Mouse (Mus musculus) cerebellum, postnatal 36 days (tissue): ENCODE results near the gene Slc25a51.
"Not testable (repeated sequence)": the region's sequence is repeated elsewhere in the genome, so short reads cannot be mapped to it uniquely, and the experiment has no call there.

Source experiments
- DNase-seq, 2 experiments: peaks; one replicate each; pipeline ENCODE4 v3.0.0; 2021 to 2022; ENCODE audit warnings: mixed read lengths in 2 of 2

The Slc25a51 gene

DNA sequence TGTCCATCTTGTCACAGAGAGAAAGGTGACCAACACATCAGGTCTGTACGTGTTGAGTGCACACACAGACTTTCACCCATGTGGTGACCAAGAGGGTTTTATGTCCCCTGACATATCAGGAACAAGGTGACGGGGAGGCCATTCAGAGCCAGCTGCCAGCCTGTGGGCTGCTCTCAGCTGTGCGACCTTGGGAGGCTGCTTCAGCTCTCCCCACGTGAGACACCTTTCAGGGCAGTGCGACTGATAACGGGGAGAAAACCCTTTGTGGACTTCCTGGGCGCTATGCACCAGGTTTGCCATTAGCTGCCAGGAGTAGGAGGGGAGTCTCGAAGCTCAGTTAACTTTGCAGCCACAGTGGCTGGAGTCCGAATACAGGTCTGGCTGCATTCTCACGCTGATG, 14.1 kb upstream of the Slc25a51 start:
- no peak for DNase-seq

DNA sequence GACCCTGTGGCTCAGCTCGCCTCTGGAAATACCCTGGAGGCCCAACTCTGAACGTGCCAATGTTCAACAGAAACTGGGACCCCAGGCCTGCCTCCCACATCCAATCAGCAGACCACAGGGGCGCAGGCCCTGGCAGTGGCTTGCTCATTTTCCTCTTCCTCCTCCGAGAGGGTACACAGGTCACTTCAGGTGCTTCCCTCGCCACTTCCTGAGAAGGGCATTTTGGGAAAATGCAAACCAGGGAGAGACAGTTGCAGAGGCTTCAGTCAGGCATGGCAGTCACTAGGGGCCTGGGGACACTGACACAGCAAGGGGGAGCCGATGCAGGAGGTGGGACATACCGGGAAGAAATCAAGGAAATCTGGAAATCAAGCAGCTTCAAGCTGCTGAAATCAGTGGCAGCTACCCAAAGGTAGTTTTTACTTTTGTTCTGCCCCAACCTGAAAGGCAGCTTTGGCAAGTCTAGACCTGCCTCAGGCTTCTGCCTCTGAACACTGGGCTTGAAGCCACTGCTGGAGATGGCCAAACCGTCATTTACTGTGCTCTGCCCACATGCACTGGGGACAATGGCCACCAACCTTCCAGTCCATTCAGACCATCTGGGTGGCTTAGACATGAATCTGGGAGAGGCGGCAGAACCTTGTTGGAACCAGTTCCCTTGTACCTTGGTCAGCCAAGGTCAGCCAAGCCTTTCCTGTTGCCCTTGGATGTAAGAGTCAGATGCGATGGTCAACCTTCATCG, 13.1 kb upstream of the Slc25a51 start:
- no peak for DNase-seq

DNA sequence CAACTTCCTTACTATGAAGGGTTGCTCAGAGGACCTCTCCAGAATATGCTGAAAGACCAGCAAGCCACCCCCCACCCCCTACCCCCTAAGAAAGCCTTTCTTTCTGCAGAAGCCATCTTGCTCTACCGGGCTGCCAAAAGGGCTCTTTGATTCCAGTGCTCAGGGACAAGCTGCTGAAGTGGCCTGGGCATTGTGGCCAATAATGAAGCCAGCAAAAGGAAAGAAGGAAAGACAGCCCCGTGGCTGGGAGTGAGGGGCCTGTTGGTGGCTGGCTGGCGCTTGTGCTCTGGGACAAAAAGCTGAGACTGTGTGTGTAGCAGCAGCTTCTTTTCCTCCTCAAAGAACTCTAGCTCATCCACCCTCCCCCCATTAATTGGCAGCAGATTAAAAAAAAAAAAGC, 12.2 kb upstream of the Slc25a51 start:
- DNase-seq: no peak

DNA sequence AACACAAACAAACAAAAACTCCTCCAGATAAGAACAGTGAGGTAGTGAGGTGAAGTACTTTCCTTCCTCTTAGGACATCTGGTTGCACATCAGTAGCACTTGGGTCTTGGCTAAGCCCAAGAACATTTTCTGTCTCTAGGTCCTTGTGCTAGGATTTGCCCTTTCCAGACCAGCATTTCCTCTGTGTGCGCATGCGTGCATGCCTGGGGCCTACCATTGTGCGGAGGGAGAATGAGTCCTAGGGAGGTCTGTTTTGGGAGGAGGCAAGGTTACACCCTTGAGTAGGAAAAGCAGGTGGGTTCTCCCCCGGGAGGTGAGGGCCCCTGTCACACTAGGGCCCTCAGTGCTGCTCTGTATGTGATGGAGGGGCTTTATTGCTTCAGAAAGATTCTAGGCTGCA, 10.5 kb upstream of the Slc25a51 start:
- DNase-seq: no peak

DNA sequence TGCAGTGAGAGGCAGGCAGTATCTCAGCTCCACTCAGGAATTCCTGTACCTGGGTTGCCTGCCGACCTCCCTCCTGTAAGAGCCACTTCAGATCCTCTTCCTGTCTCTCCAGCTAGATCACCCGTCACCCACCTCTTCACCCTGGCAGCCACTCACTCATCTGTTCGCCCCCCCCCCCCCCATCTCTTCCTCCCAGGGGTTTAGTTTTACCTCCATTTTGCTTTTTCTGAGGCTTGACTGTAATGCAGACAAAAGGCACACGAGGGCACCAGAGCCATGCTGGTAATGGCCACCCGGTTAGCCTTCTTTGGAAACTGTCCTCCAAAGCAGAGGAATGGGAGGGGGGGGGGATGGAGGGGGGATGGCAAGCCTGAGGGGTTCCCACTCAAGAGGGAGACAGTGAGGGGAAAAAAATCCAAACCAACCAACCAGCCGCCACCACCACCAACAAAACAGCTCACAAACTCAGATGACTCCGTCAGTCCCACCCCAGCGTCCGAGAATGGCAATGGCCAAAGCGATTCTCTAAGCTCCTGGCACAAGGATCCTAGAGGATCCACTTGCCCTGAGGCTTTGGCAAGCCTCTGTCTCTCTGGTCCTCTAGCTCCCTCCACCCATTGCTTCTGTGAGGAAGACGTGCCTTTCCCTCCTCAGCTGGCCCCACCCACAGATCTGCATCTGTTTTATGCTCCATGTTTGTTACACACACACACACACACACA, 9.8 kb upstream of the Slc25a51 start:
- DNase-seq: peak; percentile 48 to 60

DNA sequence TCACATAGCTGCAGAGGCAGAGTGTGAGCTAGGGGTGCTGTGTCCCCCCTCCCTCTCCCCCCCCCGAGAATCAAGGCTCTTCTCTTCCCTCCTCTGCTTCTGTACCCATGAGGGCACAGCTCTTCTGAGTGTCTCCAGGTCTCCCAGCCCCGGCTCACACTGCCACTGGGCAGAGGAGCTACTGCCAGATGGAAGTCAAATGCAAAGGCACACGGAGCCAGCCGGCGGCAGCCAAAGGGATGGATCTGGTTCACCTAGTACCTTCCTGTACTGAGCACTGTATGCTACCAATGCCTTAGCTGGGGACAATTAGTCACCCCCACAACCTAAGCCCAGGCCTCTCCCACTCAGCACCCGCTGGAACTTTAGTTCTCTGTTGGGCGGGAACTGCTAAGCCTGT, 7.7 kb upstream of the Slc25a51 start:
- no peak for DNase-seq

DNA sequence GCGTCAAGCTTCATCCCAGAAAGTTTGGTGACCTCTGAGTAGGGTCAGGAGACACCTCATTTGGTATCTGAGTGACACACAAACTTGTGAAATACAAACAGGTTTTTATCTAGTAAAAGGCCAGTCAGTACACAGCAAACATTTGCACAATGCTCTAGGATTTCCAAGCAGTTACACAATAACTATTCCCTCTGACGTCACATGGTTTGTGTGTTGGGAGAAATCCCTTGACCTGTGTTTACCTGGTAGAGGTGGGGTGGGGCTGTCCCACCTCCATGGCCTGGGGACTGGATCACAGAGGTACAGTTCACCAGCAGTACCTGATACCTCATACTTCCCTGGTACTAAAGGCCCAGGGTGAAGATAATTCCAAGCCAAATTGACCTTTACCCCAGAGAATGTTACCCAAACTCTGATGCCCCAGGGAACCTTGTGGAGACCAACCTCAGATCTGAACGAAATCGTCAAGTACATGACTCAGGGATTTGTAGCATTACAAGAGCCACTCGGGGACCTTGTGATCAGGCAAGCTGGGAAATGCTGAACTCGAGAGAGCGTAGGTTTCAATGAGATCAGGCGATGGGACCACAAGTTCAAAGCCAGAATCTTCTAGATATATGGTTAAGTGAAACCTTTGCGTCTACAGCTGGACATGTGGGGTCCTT, 5.2 kb upstream of the Slc25a51 start:
- no peak for DNase-seq

DNA sequence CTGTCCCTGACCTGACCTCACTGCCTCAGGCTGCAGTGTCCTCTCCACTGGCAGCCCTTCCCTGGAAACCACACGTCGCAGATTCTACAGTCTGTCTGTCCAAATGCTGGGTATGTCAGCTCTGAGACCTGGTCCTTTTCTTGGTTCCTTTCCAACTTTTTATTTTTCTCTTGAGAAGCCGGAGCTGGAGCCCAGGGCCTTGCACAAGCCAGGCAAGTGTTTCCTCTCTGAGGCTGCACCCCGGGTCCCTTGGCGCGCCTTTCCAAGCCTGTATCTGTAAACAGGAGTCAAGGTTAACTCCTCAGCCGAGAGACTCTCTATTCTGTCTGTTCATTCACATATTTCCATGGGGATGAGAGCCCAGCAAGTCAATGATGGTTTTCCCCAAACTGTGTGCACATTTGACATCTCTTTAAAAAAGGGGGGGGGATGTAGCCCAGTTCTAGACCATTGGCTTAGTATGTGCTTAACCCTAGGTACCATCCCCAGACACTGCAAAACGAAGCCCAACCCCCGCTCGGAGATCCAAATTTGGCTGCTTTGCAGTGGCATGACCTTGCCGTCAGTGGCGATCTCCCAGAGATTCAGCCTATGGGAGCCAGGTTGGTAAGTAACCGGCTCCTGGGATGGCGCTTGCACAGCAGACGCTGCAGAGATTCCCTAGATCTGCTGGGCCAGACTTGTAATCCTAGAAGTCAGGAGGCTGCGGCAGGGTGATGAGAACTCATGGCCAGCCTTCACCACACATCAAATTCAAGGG, 4.0 kb upstream of the Slc25a51 start:
- DNase-seq: no peak

DNA sequence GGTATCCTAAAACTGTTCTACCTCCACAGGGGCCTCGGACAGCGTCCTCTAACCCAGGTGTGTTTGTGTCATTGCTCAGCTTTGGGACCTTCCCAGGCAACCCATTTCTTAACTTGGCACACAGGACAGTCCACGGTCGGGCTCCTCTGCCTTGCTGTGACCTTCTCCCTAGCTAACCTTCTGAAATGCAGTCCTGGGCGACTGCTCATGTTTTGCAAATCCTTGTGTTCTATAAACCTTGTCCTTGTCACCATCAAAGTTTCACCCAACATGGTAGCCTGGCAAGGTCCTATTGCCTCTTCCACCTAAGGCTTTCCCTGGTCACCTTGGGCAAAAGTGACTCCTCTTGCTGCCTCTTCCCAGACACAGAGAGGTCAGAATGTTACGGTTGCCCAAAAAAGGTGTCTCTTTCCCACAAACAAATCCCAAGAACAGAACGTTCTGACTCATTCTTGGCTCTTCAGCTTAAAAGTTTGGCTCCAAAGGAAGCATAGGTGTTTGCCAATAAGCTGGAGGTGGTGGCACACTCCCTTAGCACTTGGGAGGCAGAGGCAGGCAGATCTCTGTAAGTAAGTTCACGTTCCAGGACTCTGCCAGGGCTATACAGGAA, 2.7 kb upstream of the Slc25a51 start:
- DNase-seq: no peak

DNA sequence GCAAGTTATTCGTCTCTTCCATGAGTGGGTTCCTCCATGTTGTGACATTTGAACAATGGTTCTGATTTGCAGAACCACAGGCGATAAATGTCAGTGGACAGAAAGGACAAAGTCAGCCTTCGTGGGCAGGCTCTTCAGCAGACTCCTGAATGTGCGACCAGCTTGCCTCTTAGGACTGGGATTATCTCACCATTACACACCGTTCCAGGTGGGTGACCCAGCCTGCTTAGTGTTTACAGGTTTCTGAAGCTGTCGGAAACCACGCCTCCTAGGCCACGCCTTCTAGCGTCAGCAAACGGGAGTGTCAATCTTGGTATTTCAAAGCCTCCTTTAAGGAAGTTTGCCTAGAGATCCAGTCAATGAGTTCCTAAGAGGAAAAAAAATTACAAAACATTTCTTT, 704 bp upstream of the Slc25a51 start:
- DNase-seq: peak; percentile 55

DNA sequence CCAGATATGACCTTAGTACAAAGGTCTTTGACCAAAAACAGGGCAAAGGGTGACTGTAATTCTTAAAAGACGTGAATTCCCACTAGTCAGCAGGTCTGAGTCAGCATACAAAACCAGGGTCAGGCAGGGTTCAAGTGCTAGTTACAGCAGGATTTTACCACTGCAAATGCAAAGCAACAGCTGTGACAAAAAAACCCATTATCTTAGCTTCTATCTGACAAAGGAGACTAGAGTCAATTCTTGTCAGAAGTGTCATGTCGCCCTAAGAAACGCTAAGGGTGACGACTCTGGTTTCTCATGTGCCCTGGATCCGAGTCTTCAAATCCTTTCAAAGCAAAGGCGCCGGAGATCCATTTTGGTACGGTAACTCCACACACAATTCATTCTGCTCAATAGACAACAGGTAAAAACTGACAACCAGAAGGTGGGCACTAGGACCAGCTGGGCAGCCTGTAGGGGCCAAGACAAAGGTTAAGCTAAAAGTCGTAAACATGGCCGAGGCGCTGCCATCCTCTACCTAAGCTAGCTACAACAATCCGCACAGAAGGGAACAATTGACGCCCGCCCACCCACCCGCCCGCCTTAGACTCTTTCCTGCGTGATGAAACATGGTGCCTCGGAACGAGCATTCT, 747 bp downstream of the Slc25a51 start:
- DNase-seq: peak; percentile 54 to 58

DNA sequence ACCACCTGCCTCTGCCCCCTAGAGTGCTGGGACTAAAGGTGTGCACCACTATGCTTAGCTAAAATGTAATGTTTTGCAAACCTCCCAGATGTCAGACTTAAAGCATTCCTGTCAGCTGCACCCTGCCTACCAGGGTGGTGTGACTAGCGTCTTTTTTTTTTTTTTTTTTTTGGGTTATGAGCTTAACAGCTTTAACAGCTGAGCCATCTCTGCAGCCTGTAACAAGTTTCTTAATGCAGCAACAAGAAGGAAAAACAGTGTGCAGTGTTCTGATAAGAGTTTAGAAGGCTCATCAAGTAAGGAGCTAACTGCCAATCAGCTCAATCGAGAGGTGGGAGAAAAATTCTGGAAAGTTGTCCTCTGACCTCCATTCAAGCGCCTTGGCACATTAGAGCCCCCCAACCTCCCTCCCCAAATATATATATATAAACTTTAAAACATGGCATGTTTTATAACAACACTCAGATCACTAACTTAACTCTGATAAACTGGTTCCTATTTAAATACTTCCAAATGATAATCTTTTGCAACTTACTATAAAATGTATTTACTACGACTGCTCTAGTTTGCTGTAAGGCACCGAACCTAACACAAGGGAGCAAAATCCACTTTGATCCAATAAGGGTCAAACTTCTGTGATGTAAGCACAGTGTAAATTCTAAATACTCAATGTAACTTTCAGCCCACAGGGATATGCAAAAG, 1.4 kb downstream of the Slc25a51 start:
- DNase-seq: no peak

DNA sequence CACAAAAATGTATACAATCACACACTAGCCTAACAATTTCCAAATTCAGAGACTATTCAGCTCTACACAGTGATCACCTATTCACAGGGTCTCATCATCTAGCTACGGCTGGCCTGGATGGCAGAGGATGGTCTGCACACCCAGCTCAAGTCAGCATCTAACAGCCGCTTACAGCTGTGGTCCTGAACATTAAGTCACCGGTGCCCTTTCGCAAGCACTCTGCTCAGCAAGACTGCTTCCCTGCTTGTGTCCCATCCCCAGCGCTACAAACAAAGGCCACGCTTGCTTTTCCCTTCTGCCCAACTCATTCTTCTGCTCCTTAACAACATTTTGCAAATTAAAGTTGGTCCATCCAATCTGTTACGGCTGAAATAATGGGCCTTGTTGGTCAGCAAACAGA, 2.2 kb downstream of the Slc25a51 start:
- no peak for DNase-seq

DNA sequence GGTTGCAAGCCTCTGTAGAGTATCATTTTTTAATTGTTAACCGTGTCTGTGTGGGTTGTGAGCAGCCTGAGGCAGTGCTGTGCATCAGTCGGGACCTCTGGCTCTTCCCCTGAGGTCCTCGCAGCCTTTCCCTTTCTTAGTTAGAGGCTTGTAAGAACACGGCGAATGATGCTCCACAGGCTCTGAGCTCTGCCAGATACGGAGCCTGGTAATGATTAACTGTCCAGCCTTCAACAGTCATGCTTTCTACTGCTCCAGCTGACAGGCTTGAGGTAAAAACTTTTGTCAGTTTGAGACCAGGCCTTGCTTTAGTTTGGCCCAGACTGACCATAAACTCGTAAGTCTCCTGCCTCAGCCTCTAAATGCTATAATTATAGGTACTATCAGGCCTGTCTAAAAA, 3.3 kb downstream of the Slc25a51 start:
- no peak for DNase-seq

DNA sequence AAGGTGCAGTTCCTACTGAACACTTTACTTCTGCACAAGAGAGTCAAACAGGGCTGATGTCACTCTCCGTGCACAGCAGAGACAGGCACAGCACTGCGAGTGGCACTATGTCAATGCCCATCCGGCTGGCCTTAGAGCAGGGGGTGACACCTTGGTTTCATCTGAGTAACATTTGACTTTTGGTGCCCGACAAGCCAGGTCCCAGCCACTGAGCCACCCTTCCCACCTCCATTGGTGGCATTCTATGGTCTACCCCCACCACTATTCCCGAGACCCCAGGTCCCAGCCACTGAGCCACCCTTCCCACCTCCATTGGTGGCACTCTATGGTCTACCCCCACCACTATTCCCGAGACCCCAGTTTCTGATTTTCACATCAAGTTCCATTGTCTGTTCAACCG, 4.5 kb downstream of the Slc25a51 start:
- no peak for DNase-seq

DNA sequence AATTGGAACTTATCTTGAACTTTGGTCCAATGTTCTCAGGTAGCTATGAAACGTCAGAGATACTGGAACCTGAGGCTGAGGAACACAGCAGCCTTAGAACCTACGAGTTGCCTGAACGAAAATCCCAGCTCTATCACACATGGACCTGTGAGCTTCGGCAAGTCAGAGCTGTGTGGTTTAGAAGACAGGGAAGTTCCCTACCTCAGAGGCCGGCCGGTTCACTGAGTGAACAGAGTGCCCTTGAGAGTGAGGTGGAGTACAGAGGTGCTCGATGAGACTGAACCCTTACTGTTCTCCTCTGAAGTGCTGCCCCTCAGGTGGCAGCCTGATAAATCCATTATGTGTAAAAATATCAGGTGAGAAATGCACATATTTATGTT, 5.1 kb downstream of the Slc25a51 start:
- no peak for DNase-seq

DNA sequence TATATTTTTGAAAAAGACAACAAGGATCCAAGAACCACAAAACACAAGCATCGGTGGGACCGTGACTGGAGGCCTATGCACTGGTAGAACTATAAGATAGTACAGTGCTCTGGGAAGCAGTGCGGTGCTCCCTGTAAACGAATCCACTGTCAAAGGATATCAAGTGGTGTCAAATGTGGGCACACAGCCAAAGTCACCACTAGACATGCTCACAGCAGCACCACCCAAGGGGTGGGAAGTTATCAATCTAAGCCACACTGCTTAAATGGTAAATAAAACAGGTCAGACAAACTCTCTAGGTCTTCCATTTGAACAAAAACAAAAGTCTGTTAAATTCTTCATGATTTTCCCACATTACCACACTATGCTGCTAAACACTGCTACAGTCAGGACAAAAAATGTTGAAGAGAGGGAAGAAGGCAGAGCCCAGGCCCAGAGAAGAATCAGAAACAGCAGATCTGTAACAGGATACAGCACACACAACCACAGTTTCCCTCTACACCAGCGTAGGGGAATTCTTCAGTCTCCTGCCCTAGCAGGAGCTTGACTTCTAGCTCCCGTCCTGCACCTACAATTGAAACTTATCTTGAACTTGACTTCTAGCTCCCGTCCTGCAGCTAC, 5.6 kb downstream of the Slc25a51 start:
- DNase-seq: no peak

DNA sequence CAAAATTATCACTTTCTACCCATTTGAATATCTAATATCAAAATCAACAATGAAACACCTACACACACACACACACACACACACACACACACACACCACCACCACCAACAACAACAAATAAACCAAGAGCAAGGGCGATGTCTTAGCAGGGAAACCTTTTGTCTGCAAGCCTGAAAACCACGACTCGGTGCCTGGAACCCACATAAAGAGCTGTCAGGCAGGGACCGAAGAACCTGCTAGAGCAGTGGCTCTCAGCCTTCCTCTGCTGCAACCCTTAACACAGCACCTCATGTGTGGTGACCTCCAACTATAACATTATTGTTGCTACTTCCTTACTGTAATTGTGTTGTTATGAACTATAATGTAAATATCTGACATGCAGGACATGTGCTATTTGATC, 6.3 kb downstream of the Slc25a51 start:
- no peak for DNase-seq

DNA sequence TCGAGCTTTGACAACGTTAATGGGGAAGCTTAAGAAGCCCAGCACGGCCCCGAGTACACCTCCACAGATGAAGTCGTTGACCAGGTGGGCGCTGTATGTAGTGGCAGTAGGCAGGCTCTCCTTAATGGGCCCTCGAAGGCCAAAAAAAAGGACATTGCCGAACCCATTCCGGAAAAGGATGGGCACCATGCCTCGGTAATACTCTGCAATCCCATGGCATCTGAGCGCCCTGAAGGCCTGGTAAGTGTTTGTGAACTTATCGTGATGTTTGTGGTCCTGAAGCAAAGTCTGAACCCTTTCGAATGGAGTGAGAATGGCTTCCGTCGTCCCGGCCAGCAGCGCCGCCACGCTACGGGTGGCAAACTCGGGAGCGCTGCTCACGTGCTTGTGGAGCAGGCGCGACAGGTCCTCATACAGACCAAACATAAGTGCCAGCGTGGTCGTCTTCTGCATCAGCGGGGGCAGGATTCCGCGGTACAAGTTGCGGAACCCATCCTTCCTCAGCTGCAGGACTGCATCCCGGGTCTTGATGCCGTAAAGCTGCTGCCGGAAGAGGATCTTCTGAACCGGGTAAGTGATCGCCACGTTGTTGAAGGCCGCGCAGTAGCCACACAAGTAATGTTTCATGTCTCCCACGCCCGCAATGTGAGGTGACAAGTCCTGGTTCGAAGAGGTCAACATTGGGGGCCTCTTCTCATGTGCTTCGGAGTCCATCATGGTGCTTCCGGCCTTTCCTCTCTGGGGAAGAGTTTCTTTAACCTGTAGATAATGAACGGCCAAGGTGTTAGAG, 8.9 kb downstream of the Slc25a51 start:
- no peak for DNase-seq

DNA sequence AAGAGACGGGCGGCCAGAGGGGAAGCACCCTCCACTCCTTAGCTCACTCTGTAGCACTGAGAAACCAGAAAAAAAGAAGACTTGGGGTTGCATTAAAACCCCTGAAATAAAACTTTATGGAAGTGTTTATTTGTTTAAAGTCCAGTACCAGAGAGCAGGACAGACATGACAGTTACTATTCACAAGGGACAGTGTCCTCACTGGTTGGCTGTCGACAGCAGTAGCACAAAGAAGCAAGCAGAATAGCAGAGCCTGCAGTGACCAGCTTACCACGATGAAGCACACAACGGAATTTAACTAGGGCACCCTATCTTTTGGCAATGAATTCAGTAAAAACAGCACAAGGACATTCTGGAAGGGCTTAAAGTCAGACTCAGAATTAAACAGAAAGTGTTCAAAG, 10.3 kb downstream of the Slc25a51 start:
- not testable (repeated sequence) for DNase-seq
